Mouse (Mus musculus) B cell, adult 67 days (primary cell): Measurements from ENCODE around the gene Klf16. TPM values are rescaled to one million over a fixed set of nuclear protein-coding genes. Genes with fewer than 3 reads are reported as not detected.

Source experiments
- total RNA-seq, 2 experiments: library from RNA; stranded (reverse); gene quantifications; 4 replicates each; pipeline ENCODE4 v1.2.4; 2023

Gene Klf16
- total RNA-seq = 10 to 100 TPM; 32.4 to 32.5 TPM

DNA sequence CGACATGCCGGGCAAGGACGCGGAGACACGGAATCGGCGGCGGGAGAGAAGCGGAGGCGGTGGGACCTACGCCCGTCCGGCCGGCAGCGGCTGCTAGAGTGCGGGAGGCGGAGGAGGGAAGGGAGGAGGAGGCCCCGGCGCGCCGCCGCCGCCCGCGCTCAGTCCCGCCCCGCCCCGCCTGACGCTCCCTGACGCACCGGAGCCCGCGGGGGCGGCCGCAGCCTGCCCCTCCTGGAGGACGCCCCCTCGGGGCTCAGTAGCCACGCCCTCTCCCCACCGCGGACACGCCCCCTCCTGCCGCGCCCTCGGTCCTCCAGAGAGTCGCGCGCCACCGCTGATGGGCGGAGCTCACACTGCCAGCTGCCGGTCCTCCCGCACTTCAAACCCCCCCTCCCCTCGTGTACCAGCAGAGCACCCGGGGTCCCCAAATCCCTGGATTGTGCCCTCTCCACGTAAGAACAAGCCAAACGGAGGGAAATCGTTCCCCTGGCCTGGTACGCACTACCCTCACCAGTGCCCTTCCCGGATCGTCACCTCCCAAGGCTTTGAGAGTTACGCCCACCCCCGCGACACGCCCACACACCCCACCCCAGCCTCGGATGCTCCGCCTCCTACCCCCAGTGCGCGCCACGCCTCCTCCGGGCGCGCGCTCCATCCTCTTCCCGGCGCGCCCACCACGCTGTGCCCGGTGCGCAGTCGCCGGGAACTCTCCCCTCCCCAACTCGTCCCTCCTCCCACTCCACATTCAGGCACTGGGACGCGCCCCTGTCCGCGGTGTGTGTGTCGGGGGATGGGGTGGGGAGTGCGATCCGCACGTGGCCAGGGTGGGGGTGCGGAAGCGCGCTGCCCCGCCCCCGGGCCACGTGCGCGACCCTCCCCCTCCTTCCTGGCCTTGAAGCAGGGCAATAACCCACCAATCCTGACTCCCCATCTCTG lies at the start of gene Klf16:
TSS of gene Klf16 (minus strand) at position 127 of the 936 bp plus-strand sequence.

DNA sequence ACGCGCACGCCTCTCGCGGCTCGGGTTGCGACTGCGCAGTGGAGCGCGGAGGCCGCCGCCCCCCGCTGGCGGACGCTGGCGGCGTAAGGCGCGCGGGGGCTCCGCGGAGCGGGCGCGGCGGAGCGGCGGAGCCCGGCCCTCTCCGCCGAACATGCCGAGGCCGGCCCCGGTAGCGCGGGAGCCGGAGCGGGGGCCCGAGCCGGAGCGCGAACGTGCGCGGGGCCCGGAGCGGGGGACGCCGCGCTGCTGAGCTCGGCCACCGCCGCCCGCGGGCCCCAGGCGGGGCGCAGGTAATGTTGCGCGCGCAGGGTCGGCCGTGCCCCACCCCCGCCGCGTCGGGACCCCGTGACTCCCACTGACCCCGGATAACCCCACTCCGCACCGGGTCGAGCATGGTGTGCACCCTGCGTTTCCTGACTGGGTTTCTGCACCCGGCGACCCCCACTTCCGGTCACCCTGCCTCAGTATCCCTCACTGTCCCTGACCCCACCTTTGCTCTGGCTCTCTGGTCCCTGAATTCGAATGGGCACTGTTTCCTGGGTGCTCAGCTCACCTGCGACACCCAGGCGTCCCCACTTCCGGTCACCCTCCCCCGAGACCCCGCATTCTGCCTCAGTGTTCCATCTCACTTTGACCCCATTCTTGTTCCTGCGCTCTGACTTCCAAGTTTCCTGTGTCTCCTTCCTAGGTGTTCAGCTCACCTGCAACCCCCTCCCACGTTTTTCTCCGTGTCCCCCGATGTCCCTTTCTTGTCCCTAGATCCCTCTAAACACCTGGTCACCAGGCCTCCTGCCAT lies 45.7 kb upstream of the Klf16 start, which contains the start of gene Csnk1g2:
TSS of gene Csnk1g2 (plus strand) at position 178 of the 796 bp plus-strand sequence.

DNA sequence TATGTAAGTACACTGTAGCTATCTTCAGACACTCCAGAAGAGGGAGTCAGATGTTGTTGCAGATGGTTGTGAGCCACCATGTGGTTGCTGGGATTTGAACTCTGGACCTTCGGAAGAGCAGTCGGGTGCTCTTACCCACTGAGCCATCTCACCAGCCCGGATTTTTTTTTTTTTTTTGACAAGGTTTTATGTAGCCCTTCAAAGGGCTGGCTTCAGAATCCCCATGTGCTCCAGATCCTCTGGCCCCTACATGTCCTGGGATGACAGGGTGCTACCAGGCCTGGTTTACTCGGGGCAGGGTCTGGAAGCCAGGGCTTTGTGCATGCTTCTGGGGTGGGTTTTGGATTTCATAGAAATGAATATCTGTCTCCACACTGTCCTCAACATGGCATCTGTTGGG lies 28.6 kb upstream of the Klf16 start, which contains the start of gene Gm49322:
TSS of gene Gm49322 (plus strand) at position 301 of the 400 bp plus-strand sequence.

DNA sequence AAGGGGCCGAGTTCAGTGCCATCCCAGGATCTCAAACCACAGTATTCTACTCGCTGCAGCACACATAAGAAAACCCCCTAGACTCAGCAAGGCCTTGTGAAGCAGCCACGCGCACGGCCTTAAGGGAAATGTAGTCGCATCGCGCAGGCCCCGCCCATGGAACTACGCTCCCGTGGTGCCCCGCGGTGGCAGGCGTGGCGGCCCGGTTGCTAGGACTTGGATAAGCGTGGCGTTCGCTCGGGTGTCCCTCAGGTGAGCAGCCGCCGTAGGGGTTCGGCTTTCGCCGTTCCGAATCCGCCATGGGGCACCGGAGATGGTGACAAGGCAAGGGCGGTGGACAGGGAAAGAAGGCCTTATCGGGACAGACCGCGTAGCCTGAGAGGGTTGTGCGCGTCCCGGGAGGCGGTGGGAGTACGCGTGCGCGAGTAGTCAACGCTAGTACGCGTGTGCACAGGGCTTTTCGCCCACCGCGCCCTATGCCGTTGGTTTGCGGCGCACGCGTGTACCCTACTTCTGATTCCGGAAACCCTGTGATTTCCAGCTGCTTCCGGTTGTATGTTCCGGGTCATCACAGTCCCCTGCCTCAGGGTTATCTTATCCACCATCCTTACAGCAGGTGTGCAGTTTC lies 25.7 kb upstream of the Klf16 start, which contains the start of the genes Scamp4 and Adat3:
TSS of gene Scamp4 (plus strand) at position 175 of the 628 bp plus-strand sequence.
TSS of gene Adat3 (plus strand) at position 183 of the 628 bp plus-strand sequence.

DNA sequence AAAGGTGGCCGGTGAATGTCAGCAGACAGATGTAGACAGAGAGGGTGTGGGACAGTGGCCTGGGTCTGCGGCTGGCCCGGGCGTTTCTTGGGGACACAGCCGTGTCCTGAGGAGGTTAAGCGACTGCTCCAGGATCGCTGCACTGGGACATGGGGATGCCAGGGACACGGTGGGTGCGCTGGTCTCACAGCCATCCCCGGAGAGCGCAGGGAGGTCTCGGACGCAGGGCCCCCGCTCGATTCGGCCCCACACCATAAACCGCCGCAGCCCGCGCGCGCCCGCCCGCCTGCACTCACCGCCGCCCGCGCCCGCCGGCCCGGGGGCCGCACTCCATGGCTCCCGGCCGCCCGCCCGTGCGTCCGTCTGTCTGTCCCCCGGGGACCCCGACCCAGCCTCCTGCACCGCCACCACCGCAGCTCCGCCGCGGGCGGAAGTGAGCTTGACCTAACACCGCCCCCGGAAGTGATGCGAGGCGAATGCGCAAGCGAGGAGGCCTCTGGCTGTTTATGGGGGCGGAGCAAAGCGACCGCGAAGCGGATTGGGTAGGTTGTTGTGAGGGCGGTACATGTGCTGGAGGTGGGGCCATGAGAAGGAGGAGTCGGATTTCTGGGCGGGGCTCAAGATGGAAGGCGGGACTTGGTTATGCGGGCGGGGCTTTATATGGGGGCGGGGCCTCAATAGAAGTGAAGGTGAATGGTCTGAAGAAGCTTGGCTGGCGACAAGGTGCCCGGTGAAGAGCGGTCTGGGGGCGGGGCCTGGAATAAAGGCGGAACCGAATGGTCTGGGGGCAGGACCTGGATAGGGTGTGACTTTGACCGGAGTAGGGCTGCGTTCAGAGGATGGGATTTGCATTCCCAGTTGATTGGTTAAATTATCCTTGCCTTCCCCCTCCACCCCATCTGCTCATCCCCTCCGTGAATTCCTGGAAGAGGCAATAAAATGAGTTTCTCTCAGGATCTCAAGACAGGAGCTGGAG lies 13.0 kb upstream of the Klf16 start, which contains the start of gene Abhd17a:
TSS of gene Abhd17a (minus strand) at position 463 of the 976 bp plus-strand sequence.

DNA sequence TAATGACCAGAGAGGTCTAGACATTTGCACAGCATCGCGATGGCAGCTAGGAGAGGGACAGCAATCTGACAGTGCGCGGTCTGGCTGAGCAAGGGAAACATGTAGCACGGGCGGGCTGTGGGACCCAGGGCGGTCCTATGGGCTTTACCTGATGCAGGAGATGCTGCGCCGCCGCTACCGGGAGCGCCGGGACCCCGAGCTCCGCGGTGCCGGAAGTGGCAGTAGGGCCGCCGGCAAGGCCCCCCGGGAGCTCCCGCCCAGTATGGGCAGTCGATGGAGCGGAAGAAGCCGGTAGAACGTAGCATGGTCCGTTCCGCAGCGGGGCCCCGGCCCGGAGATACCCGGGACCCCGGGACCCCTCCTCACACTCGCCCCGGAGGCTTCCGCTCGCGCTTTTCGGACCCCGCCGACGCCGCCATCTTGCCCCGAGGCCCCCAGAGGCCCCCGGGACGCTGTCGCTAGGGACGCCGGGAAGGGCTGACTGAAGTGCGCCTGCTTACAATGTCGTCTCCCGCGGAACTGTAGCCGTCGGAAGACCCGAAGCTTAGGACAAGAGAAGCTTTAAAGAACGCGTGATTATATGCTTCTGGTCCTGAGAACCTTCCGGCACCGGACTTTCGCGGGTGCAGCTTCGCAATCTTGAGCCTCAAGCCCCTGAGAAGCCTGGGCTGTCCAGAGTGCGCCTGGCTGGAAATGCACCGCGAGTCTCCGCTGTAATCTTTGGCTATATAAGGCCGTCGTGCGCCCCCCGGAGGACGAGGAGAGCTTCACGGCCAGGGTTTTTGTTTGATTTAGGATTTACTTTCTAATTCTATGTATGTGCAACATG lies 15.8 kb downstream of the Klf16 start, which contains the start of gene Rexo1:
TSS of gene Rexo1 (minus strand) at position 445 of the 829 bp plus-strand sequence.

DNA sequence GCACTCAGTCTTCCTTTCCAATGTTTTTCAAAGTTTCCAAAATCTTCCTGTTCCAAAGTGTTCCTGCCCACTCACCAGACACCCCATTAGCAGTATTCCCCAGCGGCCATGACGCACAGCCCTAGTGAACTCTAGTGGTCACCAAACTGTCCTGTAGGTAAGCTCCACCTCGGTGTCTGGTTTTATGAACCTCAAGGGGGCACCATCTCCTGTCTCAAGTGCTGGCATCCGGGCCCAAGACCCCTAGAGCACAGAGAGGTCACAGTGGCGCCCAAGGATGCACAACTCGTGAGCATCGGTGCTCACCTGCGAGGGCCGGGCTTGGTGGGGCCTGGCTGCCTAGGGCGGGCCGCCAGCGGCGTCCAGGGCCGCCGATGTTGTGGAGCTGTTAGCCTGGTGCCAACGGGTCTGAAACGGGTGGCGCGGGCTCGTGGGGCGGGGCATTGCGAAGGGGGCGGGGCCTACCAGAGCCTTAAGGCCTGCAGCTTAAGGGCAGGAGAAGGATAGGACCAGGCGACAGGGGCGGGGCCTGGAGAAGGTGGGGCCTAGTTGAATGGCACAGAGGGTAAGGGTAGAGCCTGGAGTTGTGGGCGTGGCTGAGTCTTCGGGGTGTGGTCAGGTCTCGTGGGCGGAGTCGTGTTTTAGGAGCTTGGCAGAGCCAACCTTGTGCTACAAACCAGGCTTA lies 38.3 kb downstream of the Klf16 start, which contains the start of gene Atp8b3:
TSS of gene Atp8b3 (minus strand) at position 415 of the 685 bp plus-strand sequence.

Other genes with a start within 250 kb of the Klf16 start
- 1 to 10 TPM; 1.0 to 1.1 TPM for gene Pcsk4, start 247.8 kb downstream of the Klf16 start, total RNA-seq
- under 1 TPM in 1 of 2 experiments, not detected in 1; 0.26 TPM for gene Reep6, start 247.4 kb downstream of the Klf16 start, total RNA-seq
- not detected for gene Adamtsl5, start 228.9 kb downstream of the Klf16 start, total RNA-seq
- gene Plk5, start 220.9 kb downstream of the Klf16 start, total RNA-seq = not detected
- gene Mex3d, start 189.7 kb downstream of the Klf16 start, total RNA-seq = 1 to 10 TPM; 8.4 to 9.4 TPM
- gene Mbd3, start 177.8 kb downstream of the Klf16 start, total RNA-seq = 100 to 1,000 TPM in 1 of 2 experiments, 10 to 100 TPM in 1; 99.8 to 108 TPM
- 10 to 100 TPM; 69.0 to 71.6 TPM for gene Uqcr11, start 170.5 kb downstream of the Klf16 start, total RNA-seq
- gene Tcf3, start 143.7 kb downstream of the Klf16 start, total RNA-seq = 100 to 1,000 TPM; 202 to 212 TPM
- not detected for gene Onecut3, start 82.5 kb downstream of the Klf16 start, total RNA-seq
- gene Atp8b3, start 38.2 kb downstream of the Klf16 start, total RNA-seq = not detected
- gene Rexo1, start 15.8 kb downstream of the Klf16 start, total RNA-seq = 100 to 1,000 TPM; 117 to 120 TPM
- gene Abhd17a, start 13.0 kb upstream of the Klf16 start, total RNA-seq = 100 to 1,000 TPM; 111 to 117 TPM
- 10 to 100 TPM; 54.1 to 64.9 TPM for gene Scamp4, start 25.6 kb upstream of the Klf16 start, total RNA-seq
- 10 to 100 TPM in 1 of 2 experiments, 1 to 10 TPM in 1; 6.4 to 13.3 TPM for gene Adat3, start 25.6 kb upstream of the Klf16 start, total RNA-seq
- gene Gm49322, start 28.7 kb upstream of the Klf16 start, total RNA-seq = 10 to 100 TPM in 1 of 2 experiments, 1 to 10 TPM in 1; 9.1 to 10.4 TPM
- gene Csnk1g2, start 45.5 kb upstream of the Klf16 start, total RNA-seq = 100 to 1,000 TPM; 203 to 222 TPM
- gene Btbd2, start 79.8 kb upstream of the Klf16 start, total RNA-seq = 10 to 100 TPM; 32.1 to 40.9 TPM
- 100 to 1,000 TPM; 441 to 463 TPM for gene Mknk2, start 100.8 kb upstream of the Klf16 start, total RNA-seq
- 100 to 1,000 TPM; 123 to 146 TPM for gene Mob3a, start 124.7 kb upstream of the Klf16 start, total RNA-seq
- gene Izumo4, start 124.9 kb upstream of the Klf16 start, total RNA-seq = 10 to 100 TPM; 45.0 to 50.1 TPM
- gene Ap3d1, start 164.9 kb upstream of the Klf16 start, total RNA-seq = 100 to 1,000 TPM; 148 to 163 TPM
- gene Dot1l, start 177.9 kb upstream of the Klf16 start, total RNA-seq = 10 to 100 TPM; 68.5 to 68.9 TPM
- 10 to 100 TPM; 69.1 to 83.5 TPM for gene Sf3a2, start 220.9 kb upstream of the Klf16 start, total RNA-seq
- gene Plekhj1, start 221.3 kb upstream of the Klf16 start, total RNA-seq = 100 to 1,000 TPM; 151 to 152 TPM
- 1 to 10 TPM; 1.2 to 2.7 TPM for gene Amh, start 227.9 kb upstream of the Klf16 start, total RNA-seq
- not detected for gene Jsrp1, start 236.2 kb upstream of the Klf16 start, total RNA-seq
- 100 to 1,000 TPM; 496 to 510 TPM for gene Oaz1, start 249.3 kb upstream of the Klf16 start, total RNA-seq